Mouse (Mus musculus): ENCODE results near the gene Sp1. TPM values are rescaled to one million over a fixed set of nuclear protein-coding genes. Genes with fewer than 3 reads are reported as not detected.
A peak's percentile ranks its signal among the peaks of the same experiment; 100 is the strongest.

Gene Sp1
- polyA plus RNA-seq, 1 experiment: 12.6 TPM

GRCm38 (mm10) chr15:102445146-102445545, 39.2 kb downstream of the Sp1 start, which contains the start of gene Amhr2:
Amhr2 (plus strand) TSS chr15:102445367.
- 63% methylated on average over 8 of the region's 8 CpGs for WGBS
- H3K4me1 ChIP-seq (ENCODE audit: control insufficient read depth, insufficient read depth, low read length): no peaks in the 10 kb centered on the region
- DNase-seq: no peak
- H3K4me3 ChIP-seq (replicated peaks; ENCODE audit: insufficient read depth, low read depth, low read length): no peak within 1 kb of the TSS
- no peak for TF ChIP-seq CTCF (IDR thresholded peaks at IDR 0.05; ENCODE audit: borderline replicate concordance, insufficient read depth, low read depth, low read length)
- TF ChIP-seq POLR2A (IDR thresholded peaks at IDR 0.05; ENCODE audit: borderline replicate concordance, insufficient read depth, low read length): no peak
- no peaks in the 10 kb centered on the region for H3K27me3 ChIP-seq (ENCODE audit: control insufficient read depth, insufficient read depth, low read length)
- no peak within 1 kb of the TSS for H3K27ac ChIP-seq (ENCODE audit: insufficient read depth, low read length)

- 62% methylated on average over 5 of the region's 6 CpGs for WGBS
- no peaks in the 10 kb centered on the region for H3K4me1 ChIP-seq (ENCODE audit: control insufficient read depth, insufficient read depth, low read length)
- no peak for TF ChIP-seq POLR2A (IDR thresholded peaks at IDR 0.05; ENCODE audit: borderline replicate concordance, insufficient read depth, low read length)
- TF ChIP-seq CTCF (IDR thresholded peaks at IDR 0.05; ENCODE audit: borderline replicate concordance, insufficient read depth, low read depth, low read length): no peak
Measured at GRCm38 (mm10) chr15:102446448-102446847, 40.5 kb downstream of the Sp1 start.

GRCm38 (mm10) chr15:102449366-102449765, 43.4 kb downstream of the Sp1 start:
- Histone ChIP-seq H3K27ac (ENCODE audit: insufficient read depth, low read length) (no peak overlapping the region), H3K27me3 (ENCODE audit: control insufficient read depth, insufficient read depth, low read length) (no peaks in the 10 kb centered on the region), H3K4me3 (replicated peaks; ENCODE audit: insufficient read depth, low read depth, low read length) (no peak overlapping the region), H3K4me1 (ENCODE audit: control insufficient read depth, insufficient read depth, low read length) (no peaks in the 10 kb centered on the region; the same call in 1 of the 2 replicates)
- WGBS: 50% methylated on average over 8 of the region's 8 CpGs
- TF ChIP-seq CTCF (IDR thresholded peaks at IDR 0.05; ENCODE audit: borderline replicate concordance, insufficient read depth, low read depth, low read length): no peak
- TF ChIP-seq POLR2A (IDR thresholded peaks at IDR 0.05; ENCODE audit: borderline replicate concordance, insufficient read depth, low read length): no peak
- DNase-seq: no peak

More at GRCm38 (mm10) chr15:102446448-102446847, 40.5 kb downstream of the Sp1 start:
- H3K4me3 ChIP-seq (replicated peaks; ENCODE audit: insufficient read depth, low read depth, low read length): no peak overlapping the region
- H3K27me3 ChIP-seq (ENCODE audit: control insufficient read depth, insufficient read depth, low read length): no peaks in the 10 kb centered on the region
- no peak for DNase-seq
- H3K27ac ChIP-seq (ENCODE audit: insufficient read depth, low read length): no peak overlapping the region

DNA sequence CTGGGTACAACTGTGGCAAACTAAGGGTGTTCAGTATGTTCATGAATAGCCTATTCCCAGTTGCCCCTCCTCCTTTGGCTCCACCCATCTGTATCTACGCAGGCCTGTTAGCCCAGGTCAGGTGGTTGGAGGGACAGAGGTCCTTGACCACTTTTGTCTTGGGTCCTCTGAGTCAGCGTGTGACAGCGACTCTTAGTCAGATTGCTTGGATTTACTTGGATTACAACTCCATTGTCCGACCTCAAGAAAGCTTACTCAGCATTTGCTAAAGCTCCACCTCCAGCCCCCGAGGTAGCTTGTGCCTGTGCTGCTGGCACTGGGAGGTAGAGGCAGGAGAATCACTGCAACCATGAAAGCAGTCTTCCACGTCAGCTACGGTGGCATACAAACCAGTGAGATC, 45.0 kb downstream of the Sp1 start:
- H3K27me3 ChIP-seq (ENCODE audit: control insufficient read depth, insufficient read depth, low read length): no peaks in the 10 kb centered on the region
- no peak for DNase-seq
- no peaks in the 10 kb centered on the region; the same call in 1 of the 2 replicates for H3K4me1 ChIP-seq (ENCODE audit: control insufficient read depth, insufficient read depth, low read length)
- TF ChIP-seq CTCF (IDR thresholded peaks at IDR 0.05; ENCODE audit: borderline replicate concordance, insufficient read depth, low read depth, low read length) (no peak), POLR2A (IDR thresholded peaks at IDR 0.05; ENCODE audit: borderline replicate concordance, insufficient read depth, low read length) (no peak)
- H3K27ac ChIP-seq (ENCODE audit: insufficient read depth, low read length): no peak overlapping the region
- 37% methylated on average over 7 of the region's 7 CpGs for WGBS
- H3K4me3 ChIP-seq (replicated peaks; ENCODE audit: insufficient read depth, low read depth, low read length): no peak overlapping the region

DNA sequence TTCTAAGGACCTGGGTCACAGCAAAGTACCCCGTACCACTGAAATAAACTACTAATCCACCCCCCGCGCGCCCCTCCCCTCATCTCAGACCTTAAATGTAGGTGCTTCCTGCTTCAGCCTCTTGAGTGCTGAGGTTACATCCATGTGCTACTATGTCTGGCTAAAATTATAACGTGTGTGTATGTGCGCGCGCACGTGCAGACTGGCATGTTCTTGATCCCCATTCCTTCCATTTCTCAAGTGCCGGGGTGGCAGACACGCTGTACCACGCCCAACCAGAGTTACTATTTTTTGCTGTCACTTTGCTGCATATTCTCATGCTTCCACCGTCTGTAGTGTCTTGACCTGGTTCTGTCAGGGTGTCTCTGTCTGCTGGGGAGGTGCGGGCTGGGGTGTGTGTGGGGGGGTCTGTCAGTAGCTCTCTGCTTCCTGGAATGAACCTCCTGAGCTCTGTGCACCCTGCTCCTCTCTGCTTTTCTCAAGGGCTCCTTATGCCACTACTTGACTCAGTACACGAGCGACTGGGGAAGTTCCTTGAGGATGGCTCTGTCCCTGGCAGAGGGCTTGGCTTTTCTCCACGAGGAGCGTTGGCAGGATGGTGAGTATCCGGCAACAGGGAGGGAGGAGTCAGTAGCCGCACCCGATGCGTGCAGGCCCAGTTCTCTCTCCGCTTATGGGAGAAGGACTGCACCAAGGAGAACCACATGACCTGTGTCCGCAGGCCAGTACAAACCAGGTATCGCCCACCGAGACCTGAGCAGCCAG, 45.9 kb downstream of the Sp1 start:
- Histone ChIP-seq H3K27me3 (ENCODE audit: control insufficient read depth, insufficient read depth, low read length) (no peaks in the 10 kb centered on the region), H3K27ac (ENCODE audit: insufficient read depth, low read length) (no peak overlapping the region), H3K4me3 (replicated peaks; ENCODE audit: insufficient read depth, low read depth, low read length) (no peak overlapping the region), H3K4me1 (ENCODE audit: control insufficient read depth, insufficient read depth, low read length) (no peaks in the 10 kb centered on the region; the same call in 1 of the 2 replicates)
- DNase-seq: peak in 1 of 2 experiments; percentile 35
- 62% methylated on average over 26 of the region's 26 CpGs for WGBS
- TF ChIP-seq CTCF (IDR thresholded peaks at IDR 0.05; ENCODE audit: borderline replicate concordance, insufficient read depth, low read depth, low read length) (no peak), POLR2A (IDR thresholded peaks at IDR 0.05; ENCODE audit: borderline replicate concordance, insufficient read depth, low read length) (no peak)

- no peak for DNase-seq
- Histone ChIP-seq H3K27me3 (ENCODE audit: control insufficient read depth, insufficient read depth, low read length) (no peaks in the 10 kb centered on the region), H3K4me3 (replicated peaks; ENCODE audit: insufficient read depth, low read depth, low read length) (no peak overlapping the region), H3K27ac (ENCODE audit: insufficient read depth, low read length) (no peak overlapping the region), H3K4me1 (ENCODE audit: control insufficient read depth, insufficient read depth, low read length) (peaks cover 6% of the 10 kb centered on the region)
- TF ChIP-seq CTCF (IDR thresholded peaks at IDR 0.05; ENCODE audit: borderline replicate concordance, insufficient read depth, low read depth, low read length): peak; percentile 50; the same call in 1 of the 2 replicates
- no peak for TF ChIP-seq POLR2A (IDR thresholded peaks at IDR 0.05; ENCODE audit: borderline replicate concordance, insufficient read depth, low read length)
- WGBS: 32% methylated on average over 6 of the region's 6 CpGs
Measured at GRCm38 (mm10) chr15:102455993-102456392, 50.0 kb downstream of the Sp1 start.

DNA sequence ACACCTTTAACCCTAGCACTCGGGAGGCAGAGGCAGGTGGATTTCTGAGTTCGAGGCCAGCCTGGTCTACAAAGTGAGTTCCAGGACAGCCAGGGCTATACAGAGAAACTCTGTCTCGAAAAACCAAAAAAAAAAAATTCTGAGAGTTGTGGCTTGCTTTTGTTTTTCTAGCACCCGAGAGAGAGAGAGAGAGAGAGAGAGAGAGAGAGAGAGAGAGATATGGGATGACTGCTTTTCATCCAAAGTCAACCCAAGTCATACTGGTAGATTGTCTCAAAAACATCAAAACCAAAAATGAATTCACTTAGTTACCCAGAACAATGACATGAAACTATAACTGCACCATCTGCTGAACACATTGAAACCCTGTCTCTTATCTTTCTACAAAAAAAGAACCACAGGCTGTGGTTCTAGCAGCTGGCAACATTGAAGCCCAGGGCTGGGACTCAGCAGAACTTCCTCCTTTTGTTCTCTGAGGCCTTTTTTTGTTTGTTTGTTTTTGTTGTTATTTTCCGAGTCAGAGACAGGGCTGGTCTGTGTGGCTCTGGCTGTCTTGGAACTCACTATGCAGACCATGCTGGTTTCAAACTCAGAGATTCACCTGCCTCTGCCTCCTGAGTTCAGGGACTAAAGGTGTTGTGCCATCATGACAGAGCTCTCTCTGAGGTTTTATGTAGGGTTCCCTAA, 52.2 kb downstream of the Sp1 start:
- no peaks in the 10 kb centered on the region for H3K27me3 ChIP-seq (ENCODE audit: control insufficient read depth, insufficient read depth, low read length)
- peak overlapping the region; percentile 29 for H3K4me3 ChIP-seq (replicated peaks; ENCODE audit: insufficient read depth, low read depth, low read length)
- no peak for TF ChIP-seq CTCF (IDR thresholded peaks at IDR 0.05; ENCODE audit: borderline replicate concordance, insufficient read depth, low read depth, low read length)
- no peak for TF ChIP-seq POLR2A (IDR thresholded peaks at IDR 0.05; ENCODE audit: borderline replicate concordance, insufficient read depth, low read length)
- peak overlapping the region; percentile 13; the same call in 1 of the 2 replicates for H3K27ac ChIP-seq (ENCODE audit: insufficient read depth, low read length)
- DNase-seq: no peak
- H3K4me1 ChIP-seq (ENCODE audit: control insufficient read depth, insufficient read depth, low read length): peaks cover 6% of the 10 kb centered on the region
- 69% methylated on average over 5 of the region's 5 CpGs for WGBS
